Mouse (Mus musculus): ENCODE measurements at regions not wholly inside any gene's neighbourhood (a gene's known extent, or its start where the extent isn't known, plus 50 kb on each side); places are given as distances from the start of the nearest gene placed in this dataset.

GRCm38 (mm10) chr15:96773656-96774055 lies 74.1 kb upstream of the Slc38a2 start:
- no peak for DNase-seq (ENCODE audit: low read depth, low spot score)

DNA sequence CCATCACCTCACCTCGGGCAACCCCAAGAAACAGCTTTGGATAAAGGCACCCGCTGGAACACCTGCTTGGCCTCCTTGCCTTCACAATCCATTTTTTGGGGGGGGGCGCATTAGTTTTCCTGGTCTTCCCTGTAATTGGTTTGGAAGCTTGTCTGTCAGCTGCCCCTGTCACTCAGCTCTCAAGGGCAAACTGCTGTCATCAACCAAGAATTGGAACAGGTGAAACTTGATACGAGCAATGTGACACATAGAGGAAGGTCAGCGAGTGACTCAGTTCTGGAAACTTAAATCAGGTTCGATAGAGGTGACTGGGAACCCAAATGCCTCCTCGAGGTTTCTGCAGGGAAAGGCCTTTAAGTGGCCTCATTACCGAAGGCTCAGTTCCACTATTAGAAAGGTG lies 73.2 kb upstream of the Slc38a2 start:
- no peak for DNase-seq (ENCODE audit: low read depth, low spot score)

DNA sequence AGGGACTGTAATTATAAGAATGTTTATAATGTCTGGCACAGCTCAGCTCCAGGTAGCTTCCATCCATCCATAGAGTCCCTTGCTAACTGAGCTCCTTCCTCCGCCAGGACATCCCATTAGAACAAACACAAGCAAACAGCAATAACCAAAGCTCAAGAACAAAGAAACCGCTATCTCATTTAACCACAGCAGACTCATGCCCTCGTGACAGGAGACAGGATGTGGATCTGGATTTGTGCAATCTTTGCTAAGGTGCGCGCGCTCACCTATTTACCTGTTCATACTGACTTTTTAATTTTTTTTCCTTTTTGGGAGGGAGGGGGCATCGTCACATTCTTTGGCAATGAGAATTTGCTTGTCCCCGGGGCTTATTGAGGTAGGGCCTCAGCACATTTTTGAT lies 71.3 kb upstream of the Slc38a2 start:
- no peak for DNase-seq (ENCODE audit: low read depth, low spot score)

DNA sequence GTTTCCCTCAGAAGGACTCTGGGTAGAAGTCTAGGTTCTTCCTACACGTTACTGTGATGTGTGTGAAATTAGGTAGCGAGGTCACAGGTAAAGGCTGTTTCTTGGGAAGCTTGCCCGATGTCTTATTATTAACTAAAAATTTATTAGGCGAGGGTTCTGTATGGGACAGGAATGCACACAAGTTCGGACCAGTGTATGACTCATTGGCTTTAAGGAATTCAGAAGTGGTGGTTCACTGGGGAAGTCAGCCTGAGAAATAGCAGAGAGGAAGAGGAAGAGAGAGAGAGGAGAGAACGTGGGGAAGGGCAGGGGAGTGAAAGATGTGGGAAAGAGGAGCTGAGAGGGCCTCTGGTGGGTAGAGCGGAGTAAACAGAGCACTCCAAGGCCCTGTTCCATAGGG lies 70.8 kb upstream of the Slc38a2 start:
- DNase-seq (ENCODE audit: low read depth, low spot score) = no peak

DNA sequence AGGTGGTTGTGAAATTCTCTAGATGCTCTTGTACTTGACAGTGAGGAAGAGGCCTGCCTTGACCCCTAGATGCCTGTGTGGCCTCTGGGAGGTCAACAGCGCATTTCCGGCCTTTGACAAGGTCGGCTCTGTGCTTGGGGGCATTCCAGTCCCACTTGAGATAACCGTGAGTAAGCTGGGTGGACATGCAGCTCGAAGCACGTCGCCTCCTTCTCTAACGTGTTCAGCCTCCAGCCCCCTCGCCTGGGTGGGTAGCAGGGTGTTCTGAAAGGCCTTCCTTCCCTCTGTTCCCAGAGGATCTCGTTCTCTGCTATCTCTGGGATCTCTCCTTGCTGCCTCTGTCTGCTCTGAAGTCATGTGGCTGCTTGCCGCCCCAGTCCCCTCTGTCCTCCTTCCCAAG lies 70.2 kb upstream of the Slc38a2 start:
- DNase-seq (ENCODE audit: low read depth, low spot score) = no peak

DNA sequence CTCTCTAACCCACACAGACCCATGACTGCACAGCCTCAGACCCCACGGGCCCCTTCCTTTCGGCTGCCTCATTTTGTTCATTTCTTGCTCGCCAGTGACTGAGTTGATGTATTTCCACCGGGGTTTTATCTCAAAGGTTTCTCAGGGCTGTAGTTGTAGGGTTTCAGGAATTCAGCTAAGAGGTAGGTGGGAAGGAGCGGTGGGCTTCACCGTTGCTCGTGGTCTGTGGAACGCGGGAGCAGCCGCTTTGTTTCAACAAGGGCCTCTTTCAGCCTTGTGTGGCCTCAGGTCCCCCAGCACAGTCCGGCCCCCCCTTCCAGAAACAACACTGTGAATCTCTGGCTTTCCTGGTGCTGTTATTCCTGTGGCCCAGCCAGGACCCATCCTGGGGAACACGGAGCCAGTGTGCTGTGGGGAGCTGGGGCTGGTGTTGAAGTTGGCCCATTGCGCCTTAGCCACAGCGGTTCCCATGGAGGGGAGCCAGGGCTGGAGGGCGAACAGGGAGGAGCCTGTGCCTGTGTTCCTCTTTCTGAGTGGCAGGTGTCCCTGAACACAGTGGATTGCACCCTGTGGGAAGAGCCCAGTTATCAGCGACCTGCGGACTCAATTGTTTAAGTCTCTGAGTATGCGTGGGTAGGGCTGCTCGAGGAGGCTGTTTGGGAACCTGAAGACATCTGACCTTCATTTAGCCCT lies 68.9 kb upstream of the Slc38a2 start:
- no peak for DNase-seq (ENCODE audit: low read depth, low spot score)

GRCm38 (mm10) chr15:96767188-96767587 lies 67.7 kb upstream of the Slc38a2 start:
- DNase-seq (ENCODE audit: low read depth, low spot score) = no peak

- no peak for DNase-seq (ENCODE audit: low read depth, low spot score)
These were observed 66.7 kb upstream of the Slc38a2 start for GRCm38 (mm10) chr15:96766238-96766637.

DNA sequence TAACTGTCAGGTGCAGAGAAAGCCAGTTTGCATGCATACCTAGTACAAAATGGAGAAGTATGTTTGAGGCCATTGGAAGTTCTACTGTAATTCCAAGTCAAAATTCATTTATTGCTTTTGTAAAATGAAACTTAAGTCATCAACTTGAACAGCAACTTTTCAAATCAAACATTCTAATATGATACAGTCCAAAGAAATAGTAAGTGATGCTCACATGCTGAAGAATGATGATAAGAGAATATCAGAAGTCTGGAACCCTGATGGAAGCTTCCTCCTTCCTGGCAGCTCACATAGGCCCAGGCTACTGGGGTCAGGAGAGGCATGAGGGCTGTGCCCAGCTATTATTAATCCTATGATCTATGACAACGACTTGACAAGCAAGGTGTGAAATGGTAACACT lies 64.1 kb upstream of the Slc38a2 start:
- no peak for DNase-seq (ENCODE audit: low read depth, low spot score)

- no peak for DNase-seq (ENCODE audit: low read depth, low spot score)
These were observed 59.8 kb upstream of the Slc38a2 start for GRCm38 (mm10) chr15:96759078-96759995.

- DNase-seq (ENCODE audit: low read depth, low spot score) = no peak
These were observed 58.1 kb upstream of the Slc38a2 start for GRCm38 (mm10) chr15:96757446-96758198.

GRCm38 (mm10) chr15:96756456-96756855 lies 56.9 kb upstream of the Slc38a2 start:
- DNase-seq (ENCODE audit: low read depth, low spot score) = no peak

GRCm38 (mm10) chr15:96755951-96756350 lies 56.4 kb upstream of the Slc38a2 start:
- no peak for DNase-seq (ENCODE audit: low read depth, low spot score)

- no peak for DNase-seq (ENCODE audit: low read depth, low spot score)
These were observed 55.9 kb upstream of the Slc38a2 start for GRCm38 (mm10) chr15:96755322-96755942.

DNA sequence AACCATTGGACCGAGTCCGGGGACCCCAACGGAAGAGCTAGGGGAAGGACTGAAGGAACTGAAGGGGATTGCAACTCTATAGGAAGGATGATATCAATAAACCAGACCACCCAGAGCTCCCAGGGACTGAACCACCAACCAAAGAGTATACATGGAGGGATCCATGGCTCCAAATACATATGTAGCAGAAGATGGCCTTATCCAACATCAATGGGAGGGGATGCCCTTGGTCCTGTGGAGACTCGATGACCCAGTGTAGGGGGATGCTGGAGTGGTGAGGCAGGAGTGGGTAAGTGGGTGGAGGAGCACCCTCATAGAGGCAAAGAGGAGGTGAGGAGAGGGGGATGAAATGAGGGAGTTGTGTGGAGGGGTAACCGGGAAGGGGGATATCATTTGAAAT lies 54.5 kb upstream of the Slc38a2 start:
- no peak for DNase-seq (ENCODE audit: low read depth, low spot score)

GRCm38 (mm10) chr15:96752719-96753118 lies 53.2 kb upstream of the Slc38a2 start:
- no peak for DNase-seq (ENCODE audit: low read depth, low spot score)

DNA sequence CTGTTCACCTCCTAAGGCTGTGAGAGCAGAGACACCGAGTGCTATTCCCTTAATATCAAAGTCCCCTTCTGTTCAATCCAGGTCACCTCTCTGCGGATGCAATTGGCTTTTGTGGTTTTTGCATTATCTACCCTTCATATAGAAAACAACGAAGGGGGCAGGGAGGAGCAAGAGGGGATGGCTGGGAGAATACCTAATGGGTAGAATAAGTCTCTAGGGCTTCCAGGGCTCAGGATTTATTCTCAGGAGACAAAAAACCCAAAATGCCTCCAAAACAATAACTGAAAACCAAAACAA lies 52.5 kb upstream of the Slc38a2 start:
- no peak for DNase-seq (ENCODE audit: low read depth, low spot score)

- no peak for DNase-seq (ENCODE audit: low read depth, low spot score)
These were observed 51.9 kb upstream of the Slc38a2 start for GRCm38 (mm10) chr15:96751243-96752061.

- no peak for DNase-seq (ENCODE audit: low read depth, low spot score)
These were observed 50.2 kb upstream of the Slc38a2 start for GRCm38 (mm10) chr15:96749534-96750256.
